Mouse (Mus musculus): Measurements from ENCODE around the gene Rbms1. TPM values are rescaled to one million over a fixed set of nuclear protein-coding genes. Genes with fewer than 3 reads are reported as not detected.

Gene Rbms1
- total RNA-seq (2021) = 10 to 100 TPM; 12.1 to 17.5 TPM
- long read RNA-seq, experiment 1, partial matches to known transcripts = 0 of 8 reads
- long read RNA-seq, experiment 1, other reads (novel, unspliced or antisense) = 7 of 8 reads
- long read RNA-seq, experiment 2, full-length matches to known transcripts = 3 of 7 reads
- long read RNA-seq, experiment 2, partial matches to known transcripts = 0 of 7 reads
- long read RNA-seq, experiment 2, other reads (novel, unspliced or antisense) = 4 of 7 reads

GRCm38 (mm10) chr2:60962671-60963421 lies at the start of gene Rbms1:
TSS of gene Rbms1 (minus strand) at chr2:60963192.
- peak; percentile 31 to 48 for DNase-seq (ENCODE audit: low spot score in 2 of 2)
- no peak for TF ChIP-seq CTCF (conservative IDR thresholded peaks at IDR 0.05)
- peak within 1 kb of the TSS; percentile 92 for H3K27ac ChIP-seq

GRCm38 (mm10) chr2:61012249-61012828 lies 49.3 kb upstream of the Rbms1 start:
- TF ChIP-seq CTCF (conservative IDR thresholded peaks at IDR 0.05) = no peak
- Histone ChIP-seq H3K4me3 (no peak overlapping the region), H3K27ac (no peak overlapping the region)
- DNase-seq (ENCODE audit: low spot score in 2 of 2) = no peak

More at GRCm38 (mm10) chr2:60962671-60963421, at the start of gene Rbms1:
- peak within 1 kb of the TSS; percentile 86 for H3K4me3 ChIP-seq

GRCm38 (mm10) chr2:60986286-60986685 lies 23.3 kb upstream of the Rbms1 start:
- H3K27ac ChIP-seq = no peak overlapping the region
- DNase-seq (ENCODE audit: low spot score in 2 of 2) = no peak
- TF ChIP-seq CTCF (conservative IDR thresholded peaks at IDR 0.05) = no peak
- no peak overlapping the region for H3K4me3 ChIP-seq

- Histone ChIP-seq H3K27ac (no peak overlapping the region), H3K4me3 (no peak overlapping the region)
- no peak for TF ChIP-seq CTCF (conservative IDR thresholded peaks at IDR 0.05)
- DNase-seq (ENCODE audit: low spot score in 2 of 2) = no peak
Measured at GRCm38 (mm10) chr2:60978538-60979313, 15.7 kb upstream of the Rbms1 start.

GRCm38 (mm10) chr2:60972189-60972814 lies 9.3 kb upstream of the Rbms1 start:
- H3K27ac ChIP-seq = no peak overlapping the region
- no peak for DNase-seq (ENCODE audit: low spot score in 2 of 2)
- H3K4me3 ChIP-seq = no peak overlapping the region
- TF ChIP-seq CTCF (conservative IDR thresholded peaks at IDR 0.05) = no peak

- no peak for DNase-seq (ENCODE audit: low spot score in 2 of 2)
- Histone ChIP-seq H3K27ac (peak overlapping the region; percentile 92), H3K4me3 (peak overlapping the region; percentile 86)
- no peak for TF ChIP-seq CTCF (conservative IDR thresholded peaks at IDR 0.05)
Measured at GRCm38 (mm10) chr2:60963616-60964015, 624 bp upstream of the Rbms1 start.

- no peak for TF ChIP-seq CTCF (conservative IDR thresholded peaks at IDR 0.05)
- Histone ChIP-seq H3K27ac (peak overlapping the region; percentile 92), H3K4me3 (peak overlapping the region; percentile 86)
- no peak for DNase-seq (ENCODE audit: low spot score in 2 of 2)
Measured at GRCm38 (mm10) chr2:60962001-60962670, 856 bp downstream of the Rbms1 start.

- DNase-seq (ENCODE audit: low spot score in 2 of 2) = no peak
- no peak overlapping the region for H3K27ac ChIP-seq
- TF ChIP-seq CTCF (conservative IDR thresholded peaks at IDR 0.05) = no peak
- no peak overlapping the region; the same call in 1 of the 2 replicates for H3K4me3 ChIP-seq
Measured at GRCm38 (mm10) chr2:60961281-60961680, 1.7 kb downstream of the Rbms1 start.

GRCm38 (mm10) chr2:60948241-60948640 lies 14.8 kb downstream of the Rbms1 start:
- no peak for TF ChIP-seq CTCF (conservative IDR thresholded peaks at IDR 0.05)
- no peak overlapping the region for H3K4me3 ChIP-seq
- no peak overlapping the region for H3K27ac ChIP-seq
- DNase-seq (ENCODE audit: low spot score in 2 of 2) = no peak

GRCm38 (mm10) chr2:60947817-60948216 lies 15.2 kb downstream of the Rbms1 start:
- no peak for TF ChIP-seq CTCF (conservative IDR thresholded peaks at IDR 0.05)

GRCm38 (mm10) chr2:60940454-60940961 lies 22.5 kb downstream of the Rbms1 start:
- no peak for TF ChIP-seq CTCF (conservative IDR thresholded peaks at IDR 0.05)
- DNase-seq (ENCODE audit: low spot score in 2 of 2) = no peak
- Histone ChIP-seq H3K4me3 (peak overlapping the region; percentile 46), H3K27ac (no peak overlapping the region)

More at GRCm38 (mm10) chr2:60947817-60948216, 15.2 kb downstream of the Rbms1 start:
- H3K4me3 ChIP-seq = no peak overlapping the region
- no peak for DNase-seq (ENCODE audit: low spot score in 2 of 2)
- H3K27ac ChIP-seq = no peak overlapping the region

- TF ChIP-seq CTCF (conservative IDR thresholded peaks at IDR 0.05) = no peak
- no peak for DNase-seq (ENCODE audit: low spot score in 2 of 2)
- H3K4me3 ChIP-seq = peak overlapping the region; percentile 46
- H3K27ac ChIP-seq = no peak overlapping the region
Measured at GRCm38 (mm10) chr2:60939957-60940356, 23.0 kb downstream of the Rbms1 start.

Measured in layer of hippocampus, adult 2 months (tissue).